Mouse (Mus musculus): ENCODE measurements at regions not wholly inside any gene's neighbourhood (a gene's known extent, or its start where the extent isn't known, plus 50 kb on each side); places are given as distances from the start of the nearest gene placed in this dataset.

DNA sequence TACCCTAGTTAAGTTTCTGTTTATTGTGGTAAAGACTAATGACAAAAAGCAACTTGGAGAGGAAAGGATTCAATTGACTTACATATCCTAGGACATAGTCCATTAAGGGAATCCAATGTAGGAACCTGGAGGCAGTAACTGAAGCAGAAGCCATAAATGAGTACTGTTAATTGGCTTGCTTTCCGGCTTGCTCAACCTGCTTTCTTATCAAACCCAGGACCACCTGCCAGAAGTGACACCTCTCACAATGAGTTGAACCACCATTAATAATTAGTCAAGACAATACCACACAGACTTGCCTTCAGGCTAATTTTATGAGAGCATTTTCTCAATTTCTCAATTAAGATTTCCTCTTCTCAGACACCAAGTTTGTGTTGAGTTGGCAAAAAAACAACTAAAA is 148.8 kb downstream of the Ccser2 start:
- DNase-seq (peak; percentile 5), ATAC-seq (no peak)
- no peak overlapping the region for H3K9ac ChIP-seq
- 28% methylated on average over 1 of the region's 1 CpGs for WGBS
- no peaks in the 10 kb centered on the region for H3K4me1 ChIP-seq (ENCODE audit: insufficient read depth)
- no peak overlapping the region for H3K4me2 ChIP-seq (ENCODE audit: low read depth)
- H3K27me3 ChIP-seq (ENCODE audit: insufficient read depth, low read length), result no peaks in the 10 kb centered on the region
- no peaks in the 10 kb centered on the region for H3K36me3 ChIP-seq (ENCODE audit: insufficient read depth)
- H3K4me3 ChIP-seq (ENCODE audit: low read depth, low read length), result no peak overlapping the region
- no peaks in the 10 kb centered on the region for H3K9me3 ChIP-seq (ENCODE audit: low read length)
- no peak overlapping the region for H3K27ac ChIP-seq (ENCODE audit: low read depth, low read length)
- TF ChIP-seq CTCF (IDR thresholded peaks at IDR 0.05; ENCODE audit: low read depth), result no peak

DNA sequence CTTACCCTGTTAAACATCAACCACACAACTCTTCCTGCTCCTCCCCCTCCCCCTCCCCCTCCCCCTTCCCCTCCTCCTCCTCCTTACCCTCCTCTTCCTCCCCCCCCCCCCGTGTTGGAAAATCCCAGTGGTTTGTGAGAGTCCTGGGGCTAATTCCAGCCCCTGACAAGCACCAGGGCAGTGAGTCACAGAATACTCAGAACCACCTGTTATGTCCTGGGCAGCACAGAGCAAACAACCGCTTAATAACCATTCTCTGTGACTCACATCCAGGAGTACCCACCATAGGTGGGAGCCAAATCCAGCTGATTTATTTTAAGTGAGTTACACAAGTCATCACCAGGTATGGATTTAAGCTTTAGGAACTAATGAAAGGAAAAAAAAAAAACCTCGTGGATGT is 166.2 kb downstream of the Ccser2 start:
- Histone ChIP-seq H3K27me3 (ENCODE audit: insufficient read depth, low read length) (no peaks in the 10 kb centered on the region), H3K36me3 (ENCODE audit: insufficient read depth) (no peaks in the 10 kb centered on the region), H3K4me3 (ENCODE audit: low read depth, low read length) (no peak overlapping the region), H3K9me3 (ENCODE audit: low read length) (no peaks in the 10 kb centered on the region), H3K4me1 (ENCODE audit: insufficient read depth) (no peaks in the 10 kb centered on the region), H3K9ac (no peak overlapping the region), H3K27ac (ENCODE audit: low read depth, low read length) (no peak overlapping the region), H3K4me2 (ENCODE audit: low read depth) (no peak overlapping the region)
- 92% methylated on average over 2 of the region's 3 CpGs for WGBS
- DNase-seq (no peak), ATAC-seq (no peak)
- TF ChIP-seq CTCF (IDR thresholded peaks at IDR 0.05; ENCODE audit: low read depth), result no peak

DNA sequence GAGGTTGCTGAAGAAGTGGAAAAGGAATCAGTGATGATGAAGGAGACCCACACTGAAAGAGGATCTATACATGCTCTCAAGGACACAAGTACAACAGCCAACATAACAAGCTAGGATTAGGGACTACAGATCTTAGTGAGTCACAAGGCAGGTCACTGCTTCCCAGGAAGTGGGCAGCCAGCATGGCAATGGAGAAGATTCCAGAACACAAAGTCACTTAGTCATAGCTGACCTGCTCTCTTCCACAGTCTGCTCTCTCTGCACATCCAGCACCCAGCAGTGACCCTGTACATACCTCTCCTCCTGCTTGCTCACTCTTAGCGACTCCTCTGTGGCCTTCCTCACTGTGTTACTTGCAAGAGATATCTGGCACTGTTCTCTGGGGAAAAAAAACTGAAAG is 168.8 kb downstream of the Ccser2 start:
- Histone ChIP-seq H3K4me1 (ENCODE audit: insufficient read depth) (no peaks in the 10 kb centered on the region), H3K36me3 (ENCODE audit: insufficient read depth) (no peaks in the 10 kb centered on the region), H3K27ac (ENCODE audit: low read depth, low read length) (no peak overlapping the region), H3K9me3 (ENCODE audit: low read length) (no peaks in the 10 kb centered on the region), H3K9ac (no peak overlapping the region), H3K4me2 (ENCODE audit: low read depth) (no peak overlapping the region), H3K4me3 (ENCODE audit: low read depth, low read length) (no peak overlapping the region), H3K27me3 (ENCODE audit: insufficient read depth, low read length) (no peaks in the 10 kb centered on the region)
- DNase-seq, result no peak
- ATAC-seq, result no peak
- WGBS, result 95% methylated on average over 1 of the region's 1 CpGs
- no peak for TF ChIP-seq CTCF (IDR thresholded peaks at IDR 0.05; ENCODE audit: low read depth)

GRCm38 (mm10) chr14:36781882-36782281 is 186.7 kb downstream of the Ccser2 start:
- H3K4me2 ChIP-seq (ENCODE audit: low read depth), result no peak overlapping the region
- TF ChIP-seq CTCF (IDR thresholded peaks at IDR 0.05; ENCODE audit: low read depth), result no peak
- no peaks in the 10 kb centered on the region for H3K4me1 ChIP-seq (ENCODE audit: insufficient read depth)
- no peaks in the 10 kb centered on the region for H3K36me3 ChIP-seq (ENCODE audit: insufficient read depth)
- 89% methylated on average over 2 of the region's 2 CpGs for WGBS
- H3K4me3 ChIP-seq (ENCODE audit: low read depth, low read length), result no peak overlapping the region
- no peak overlapping the region for H3K9ac ChIP-seq
- ATAC-seq (no peak), DNase-seq (no peak)
- H3K27ac ChIP-seq (ENCODE audit: low read depth, low read length), result no peak overlapping the region
- no peaks in the 10 kb centered on the region for H3K27me3 ChIP-seq (ENCODE audit: insufficient read depth, low read length)
- no peaks in the 10 kb centered on the region for H3K9me3 ChIP-seq (ENCODE audit: low read length)

DNA sequence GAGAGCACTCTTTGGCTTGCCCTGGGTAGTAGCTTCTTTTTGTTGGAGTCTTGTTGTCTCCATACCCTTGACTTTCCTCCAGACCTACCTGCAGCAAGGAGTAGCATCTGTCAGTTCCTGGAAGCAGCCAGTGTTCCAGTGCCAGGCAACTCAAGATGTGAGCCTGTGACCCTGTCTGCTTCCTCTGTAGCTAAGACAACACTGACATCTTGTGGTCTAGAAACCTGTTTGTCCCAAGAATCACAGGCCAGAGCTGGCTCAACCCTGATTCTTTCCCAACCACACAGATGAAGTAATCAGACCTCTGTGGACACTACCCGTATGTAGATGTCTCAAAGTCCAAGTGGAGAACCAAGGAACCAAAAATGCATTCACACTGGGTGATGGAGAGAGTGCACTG is 189.6 kb downstream of the Ccser2 start:
- Histone ChIP-seq H3K4me2 (ENCODE audit: low read depth) (no peak overlapping the region), H3K36me3 (ENCODE audit: insufficient read depth) (no peaks in the 10 kb centered on the region), H3K9me3 (ENCODE audit: low read length) (no peaks in the 10 kb centered on the region), H3K4me1 (ENCODE audit: insufficient read depth) (no peaks in the 10 kb centered on the region), H3K4me3 (ENCODE audit: low read depth, low read length) (no peak overlapping the region), H3K27ac (ENCODE audit: low read depth, low read length) (no peak overlapping the region), H3K27me3 (ENCODE audit: insufficient read depth, low read length) (no peaks in the 10 kb centered on the region), H3K9ac (no peak overlapping the region)
- DNase-seq (peak; percentile 71), ATAC-seq (peak; percentile 77)
- 83% methylated on average over 1 of the region's 1 CpGs for WGBS
- TF ChIP-seq CTCF (IDR thresholded peaks at IDR 0.05; ENCODE audit: low read depth), result peak; percentile 78

DNA sequence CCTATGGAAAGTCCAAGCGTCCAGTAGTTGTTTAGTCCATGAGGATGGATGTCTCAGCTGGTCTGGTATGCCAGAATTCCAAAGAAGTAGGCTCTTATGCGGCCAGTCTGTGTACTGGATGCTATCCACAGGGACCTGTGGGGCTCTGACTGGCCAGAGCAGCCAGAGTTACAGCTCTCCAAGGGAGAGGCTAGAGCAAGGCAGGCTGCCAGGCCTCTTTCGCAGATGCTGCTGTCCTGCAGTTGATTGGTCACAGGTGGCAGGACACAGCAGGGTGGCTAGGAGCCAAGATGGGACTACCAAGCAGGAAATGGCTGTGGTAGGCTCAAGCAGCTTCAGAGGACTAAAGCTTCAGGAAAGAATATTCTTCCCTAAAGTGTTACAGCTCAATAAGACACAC is 194.2 kb downstream of the Ccser2 start:
- no peaks in the 10 kb centered on the region for H3K9me3 ChIP-seq (ENCODE audit: low read length)
- DNase-seq, result no peak
- no peaks in the 10 kb centered on the region for H3K36me3 ChIP-seq (ENCODE audit: insufficient read depth)
- TF ChIP-seq CTCF (IDR thresholded peaks at IDR 0.05; ENCODE audit: low read depth), result no peak
- H3K4me3 ChIP-seq (ENCODE audit: low read depth, low read length), result no peak overlapping the region
- ATAC-seq, result no peak
- H3K27me3 ChIP-seq (ENCODE audit: insufficient read depth, low read length), result no peaks in the 10 kb centered on the region
- H3K27ac ChIP-seq (ENCODE audit: low read depth, low read length), result no peak overlapping the region
- no peaks in the 10 kb centered on the region for H3K4me1 ChIP-seq (ENCODE audit: insufficient read depth)
- H3K4me2 ChIP-seq (ENCODE audit: low read depth), result no peak overlapping the region
- WGBS, result 79% methylated on average over 3 of the region's 3 CpGs
- H3K9ac ChIP-seq, result no peak overlapping the region

DNA sequence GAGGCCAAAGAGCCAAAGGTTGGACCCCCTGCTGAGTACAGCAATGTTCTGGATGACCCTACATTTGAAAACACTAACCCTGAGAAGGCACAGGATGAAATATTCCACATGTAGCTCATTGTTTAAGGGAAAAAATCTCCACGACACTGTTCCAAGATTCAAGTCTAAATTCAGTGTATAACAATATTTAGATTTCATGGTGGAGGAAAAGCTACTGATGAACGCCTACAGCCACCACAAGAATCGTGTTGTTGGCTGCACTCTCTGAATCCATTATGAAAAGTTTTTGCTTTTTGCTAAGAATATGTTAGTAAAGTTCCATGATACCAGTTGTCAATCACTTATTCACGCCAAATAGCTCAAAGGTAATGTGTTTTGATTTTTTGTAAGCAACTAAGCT is 204.2 kb downstream of the Ccser2 start:
- WGBS, result 83% methylated on average over 4 of the region's 4 CpGs
- H3K27ac ChIP-seq (ENCODE audit: low read depth, low read length), result no peak overlapping the region
- no peak for ATAC-seq

DNA sequence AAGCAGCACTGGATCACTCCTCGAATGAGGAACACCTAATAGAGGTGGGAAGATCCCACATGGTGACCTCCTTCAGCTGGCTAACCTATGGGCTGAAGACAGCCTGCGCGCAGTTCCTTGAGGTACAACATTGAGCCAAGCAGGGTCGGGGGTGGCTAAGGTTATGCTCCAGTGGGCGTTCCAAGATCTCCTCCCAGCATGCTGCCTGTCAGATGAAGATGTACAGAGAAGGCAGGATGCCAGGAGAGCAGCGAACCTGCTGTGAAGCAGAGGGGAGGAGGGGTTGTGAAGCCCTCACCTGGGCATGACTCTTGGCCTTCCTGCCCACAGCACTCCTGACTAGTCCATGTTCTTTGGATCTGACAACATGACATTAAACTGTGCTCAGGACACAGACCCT is 212.5 kb downstream of the Ccser2 start:
- no peak overlapping the region for H3K9ac ChIP-seq
- no peaks in the 10 kb centered on the region for H3K4me1 ChIP-seq (ENCODE audit: insufficient read depth)
- H3K27ac ChIP-seq (ENCODE audit: low read depth, low read length), result no peak overlapping the region
- 84% methylated on average over 6 of the region's 6 CpGs for WGBS
- no peaks in the 10 kb centered on the region for H3K9me3 ChIP-seq (ENCODE audit: low read length)
- no peak overlapping the region for H3K4me2 ChIP-seq (ENCODE audit: low read depth)
- ATAC-seq (no peak), DNase-seq (no peak)
- TF ChIP-seq CTCF (IDR thresholded peaks at IDR 0.05; ENCODE audit: low read depth), result no peak
- no peak overlapping the region for H3K4me3 ChIP-seq (ENCODE audit: low read depth, low read length)
- H3K27me3 ChIP-seq (ENCODE audit: insufficient read depth, low read length), result no peaks in the 10 kb centered on the region
- no peaks in the 10 kb centered on the region for H3K36me3 ChIP-seq (ENCODE audit: insufficient read depth)

More for the DNA sequence above, 204.2 kb downstream of the Ccser2 start:
- no peaks in the 10 kb centered on the region for H3K4me1 ChIP-seq (ENCODE audit: insufficient read depth)
- H3K9me3 ChIP-seq (ENCODE audit: low read length), result no peaks in the 10 kb centered on the region
- TF ChIP-seq CTCF (IDR thresholded peaks at IDR 0.05; ENCODE audit: low read depth), result no peak
- H3K27me3 ChIP-seq (ENCODE audit: insufficient read depth, low read length), result no peaks in the 10 kb centered on the region
- H3K4me3 ChIP-seq (ENCODE audit: low read depth, low read length), result no peak overlapping the region
- H3K9ac ChIP-seq, result no peak overlapping the region
- no peak overlapping the region for H3K4me2 ChIP-seq (ENCODE audit: low read depth)
- no peaks in the 10 kb centered on the region for H3K36me3 ChIP-seq (ENCODE audit: insufficient read depth)
- DNase-seq, result no peak

All from forebrain, postnatal 0 days (tissue).